Mouse (Mus musculus) heart, embryonic 13.5 days (tissue): Measurements from ENCODE around the gene Nfatc4. TPM values are rescaled to one million over a fixed set of nuclear protein-coding genes. Genes with fewer than 3 reads are reported as not detected.

Source experiments
- ATAC-seq: fragments of 200-750 bp; cut with Nextera tagmentation; 2 replicates; pipeline ENCODE4 v1.8.0; 2017; ENCODE audit warnings: moderate TSS enrichment; ENCODE audit not compliant: insufficient number of reproducible peaks, low FRiP score, low TSS enrichment; ENCODE audit errors: extremely low read depth
- H3K27ac ChIP-seq: fragments of 300-500 bp; sonication (generic); replicated peaks from 2 replicates; pipeline ENCODE4 v1.5.1; 2015; ENCODE audit warnings: moderate library complexity, mild to moderate bottlenecking, inconsistent platforms
- H3K27me3 ChIP-seq: fragments of 300-500 bp; sonication (generic); replicated peaks from 2 replicates; pipeline ENCODE4 v1.6.1; 2015; ENCODE audit warnings: mild to moderate bottlenecking, inconsistent platforms
- H3K36me3 ChIP-seq: fragments of 300-500 bp; sonication (generic); 2 replicates; pipeline ENCODE4 v1.6.1; 2015; ENCODE audit warnings: mild to moderate bottlenecking, inconsistent platforms
- H3K4me1 ChIP-seq: fragments of 300-500 bp; sonication (generic); 2 replicates; pipeline ENCODE4 v1.6.1; 2015; ENCODE audit warnings: inconsistent platforms
- H3K4me2 ChIP-seq: fragments of 300-500 bp; sonication (generic); 2 replicates; pipeline ENCODE4 v1.6.1; 2015; ENCODE audit warnings: inconsistent platforms, mild to moderate bottlenecking, moderate library complexity
- H3K4me3 ChIP-seq: fragments of 300-500 bp; sonication (generic); 2 replicates; pipeline ENCODE4 v1.5.1; 2015; ENCODE audit warnings: moderate library complexity, mild to moderate bottlenecking, inconsistent platforms
- H3K9ac ChIP-seq: fragments of 300-500 bp; sonication (generic); 2 replicates; pipeline ENCODE4 v1.6.1; 2015; ENCODE audit warnings: inconsistent platforms, mild to moderate bottlenecking, moderate library complexity
- H3K9me3 ChIP-seq: fragments of 300-500 bp; sonication (generic); 2 replicates; pipeline ENCODE4 v1.6.1; 2016; ENCODE audit warnings: inconsistent platforms
- WGBS: fragments of 180-500 bp; shearing (Covaris S2); methylation state at CpG from one replicate; pipeline ENCODE4 v1.1.7; 2015; ENCODE audit warnings: mixed read lengths; 5-methylcytosine and 5-hydroxymethylcytosine counted together
- polyA plus RNA-seq: library from polyadenylated mRNA; unstranded; fragments of >200 nt; fragmentation: Nextera tagmentation; extraction: Ambion mirVana; gene quantifications from 2 replicates; pipeline ENCODE4 v1.2.1, GENCODE M21; 2015

Gene Nfatc4
- polyA plus RNA-seq, 1 experiment from 2014 or later = 12.5 TPM

DNA sequence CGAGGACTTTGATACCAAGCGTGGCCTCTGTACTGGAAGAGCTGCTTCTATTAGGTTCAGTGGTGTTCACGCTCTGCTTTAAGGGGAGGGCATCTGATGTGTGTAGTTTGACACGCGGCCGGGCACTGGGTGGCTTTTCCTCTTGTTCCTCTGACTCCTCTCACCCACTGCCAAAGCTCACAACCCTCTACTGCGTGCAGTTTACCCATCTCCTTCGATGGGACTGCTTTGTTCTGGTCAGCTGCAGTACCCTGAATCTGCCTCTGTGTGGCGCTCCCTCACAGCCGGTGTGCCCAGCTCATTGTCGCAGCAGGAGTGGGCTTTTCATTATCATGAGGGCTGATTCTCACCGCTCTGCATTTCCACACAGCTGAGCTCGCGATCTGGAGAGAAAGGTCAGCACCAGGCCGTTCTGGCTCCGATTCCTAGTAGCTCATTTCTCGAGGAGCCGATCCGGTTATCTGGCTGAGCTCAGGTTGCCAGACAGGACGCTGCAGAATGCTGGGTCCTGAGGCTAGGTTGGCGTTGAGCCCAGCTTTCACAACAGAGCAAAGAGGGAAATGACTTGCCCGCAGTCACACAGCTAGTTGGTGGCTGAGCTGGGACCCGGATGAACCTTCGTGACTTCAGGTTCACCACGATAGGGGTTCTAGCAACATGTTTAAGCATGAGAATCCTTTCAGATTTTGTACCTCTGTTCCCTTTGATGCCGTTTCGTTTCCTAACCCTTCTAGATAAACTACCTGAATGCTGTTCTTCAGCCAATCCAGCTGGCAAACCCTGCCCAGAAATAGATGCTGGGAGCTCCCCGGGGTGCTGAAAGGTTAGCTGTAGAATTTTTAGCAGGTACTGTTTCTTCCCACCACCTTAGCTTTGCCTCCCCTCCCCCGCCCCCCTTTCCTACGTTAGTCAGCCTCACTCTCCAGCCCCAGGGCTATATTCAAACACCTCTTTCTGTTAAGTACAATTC lies 51.1 kb downstream of the Nfatc4 start:
- peak overlapping the region; percentile 53 for H3K4me2 ChIP-seq
- H3K27ac ChIP-seq = 0 out of 2 replicates have a peak overlapping the region, but pooled peaks have one; percentile 16
- no peak; the same call in 1 of the 2 replicates for ATAC-seq
- peak overlapping the region; percentile 14; the same call in 1 of the 2 replicates for H3K4me3 ChIP-seq
- peak overlapping the region; percentile 54 for H3K9ac ChIP-seq
- WGBS = 12% methylated on average over 30 of the region's 30 CpGs
- no peaks in the 10 kb centered on the region for H3K9me3 ChIP-seq
- H3K4me1 ChIP-seq = peaks cover 35% of the 10 kb centered on the region
- H3K36me3 ChIP-seq = peaks cover 43% of the 10 kb centered on the region
- H3K27me3 ChIP-seq = no peaks in the 10 kb centered on the region

DNA sequence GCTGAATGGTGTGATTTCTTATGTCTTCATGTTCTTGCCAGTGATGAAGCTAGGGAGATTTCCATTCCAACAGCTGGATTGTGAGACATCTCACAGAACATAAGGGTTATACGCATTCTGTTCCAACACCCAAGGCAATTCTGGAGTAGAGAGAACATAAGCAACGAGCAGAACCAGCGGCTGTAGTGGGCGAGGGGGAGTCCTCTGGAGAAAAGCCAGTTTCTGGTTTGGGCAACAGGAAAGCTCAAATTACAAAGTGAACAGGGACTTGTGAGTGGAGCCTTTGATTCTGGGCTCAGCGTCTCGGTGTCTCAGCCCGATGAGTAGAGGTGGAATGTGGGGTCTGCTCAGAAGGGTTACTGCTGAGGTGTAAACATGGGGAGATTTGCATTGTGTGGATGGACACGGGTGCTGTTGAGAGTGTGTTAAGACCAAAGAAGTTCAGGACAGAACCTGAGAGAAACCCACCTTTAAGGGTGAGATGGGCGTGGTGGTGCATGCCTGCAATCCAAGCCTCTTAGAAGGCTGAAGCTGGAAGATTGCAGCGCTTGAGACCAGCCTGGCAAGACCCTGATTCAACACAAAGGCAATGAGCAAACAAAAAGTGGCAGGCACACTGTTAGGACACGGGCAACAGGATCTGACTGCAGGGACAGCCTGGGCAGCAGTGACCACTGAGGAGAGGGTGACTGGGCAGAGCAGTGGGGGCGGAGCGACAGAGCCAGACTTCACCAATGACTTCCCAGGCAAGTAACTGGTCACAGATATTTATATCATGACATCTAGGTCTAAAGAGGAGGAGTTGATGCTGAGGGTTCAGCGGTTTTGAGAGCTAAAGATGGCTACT lies 54.7 kb downstream of the Nfatc4 start:
- peaks cover 39% of the 10 kb centered on the region for H3K4me1 ChIP-seq
- no peaks in the 10 kb centered on the region for H3K9me3 ChIP-seq
- H3K27me3 ChIP-seq = no peaks in the 10 kb centered on the region
- ATAC-seq = no peak
- no peak overlapping the region for H3K4me3 ChIP-seq
- no peak overlapping the region for H3K9ac ChIP-seq
- no peak overlapping the region for H3K27ac ChIP-seq
- peak overlapping the region; percentile 38 for H3K4me2 ChIP-seq
- H3K36me3 ChIP-seq = peaks cover 6% of the 10 kb centered on the region
- 13% methylated on average over 14 of the region's 14 CpGs for WGBS

DNA sequence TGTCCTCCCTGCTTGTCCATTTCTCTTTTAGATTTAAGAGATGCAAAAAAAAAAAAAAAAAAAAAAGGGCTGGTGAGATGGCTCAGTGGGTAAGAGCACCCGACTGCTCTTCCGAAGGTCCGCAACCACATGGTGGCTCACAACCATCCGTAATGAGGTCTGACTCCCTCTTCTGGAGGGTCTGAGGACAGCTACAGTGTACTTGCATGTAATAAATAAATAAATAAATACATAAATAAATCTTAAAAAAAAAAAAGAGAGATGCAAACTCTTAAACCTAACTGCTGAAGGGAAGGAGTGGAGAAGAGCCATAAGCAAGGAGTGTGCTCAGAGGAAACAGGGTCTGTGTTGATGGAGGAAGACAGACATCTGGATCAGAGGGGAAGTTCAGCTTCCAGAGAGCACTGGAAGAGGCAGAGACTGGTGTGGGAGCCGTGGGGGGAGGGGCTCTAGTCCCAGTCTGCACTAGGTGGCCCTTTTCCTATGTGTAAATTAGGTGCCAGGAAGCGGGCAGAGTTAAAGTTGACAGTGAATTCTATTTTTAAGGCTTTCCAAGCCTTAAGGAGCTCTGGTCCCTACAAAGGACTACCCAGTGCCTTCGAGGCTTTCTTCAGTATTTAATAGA lies 55.5 kb downstream of the Nfatc4 start:
- Histone ChIP-seq H3K27ac (no peak overlapping the region), H3K9me3 (no peaks in the 10 kb centered on the region), H3K4me1 (peaks cover 32% of the 10 kb centered on the region), H3K4me2 (peak overlapping the region; percentile 38), H3K27me3 (no peaks in the 10 kb centered on the region), H3K4me3 (no peak overlapping the region), H3K36me3 (no peaks in the 10 kb centered on the region), H3K9ac (no peak overlapping the region)
- 9% methylated on average over 7 of the region's 7 CpGs for WGBS
- ATAC-seq = no peak

DNA sequence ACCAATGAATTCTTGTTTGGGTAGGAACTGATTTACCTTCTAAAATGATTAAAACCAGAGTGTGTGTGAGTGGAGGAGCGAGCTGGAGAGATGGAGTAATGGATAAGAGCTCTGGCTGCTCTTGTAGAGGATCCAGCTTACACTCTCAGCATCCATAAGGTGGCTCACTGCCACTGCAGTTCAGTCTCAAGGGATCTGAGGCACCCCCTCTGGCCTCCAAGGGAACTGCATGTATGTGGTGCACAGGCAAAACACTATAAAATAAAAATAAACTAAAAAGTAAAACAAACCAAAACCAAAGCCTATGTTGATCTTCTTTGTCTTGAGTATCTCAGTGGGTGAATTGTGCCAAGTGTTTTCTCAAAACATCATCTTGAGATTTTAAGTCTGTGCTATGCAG lies 56.7 kb downstream of the Nfatc4 start:
- WGBS = 15% methylated on average over 1 of the region's 1 CpGs
- Histone ChIP-seq H3K27ac (no peak overlapping the region), H3K27me3 (no peaks in the 10 kb centered on the region), H3K36me3 (no peaks in the 10 kb centered on the region), H3K9ac (no peak overlapping the region), H3K4me1 (peaks cover 34% of the 10 kb centered on the region), H3K4me2 (no peak overlapping the region), H3K4me3 (no peak overlapping the region), H3K9me3 (no peaks in the 10 kb centered on the region)
- ATAC-seq = no peak

DNA sequence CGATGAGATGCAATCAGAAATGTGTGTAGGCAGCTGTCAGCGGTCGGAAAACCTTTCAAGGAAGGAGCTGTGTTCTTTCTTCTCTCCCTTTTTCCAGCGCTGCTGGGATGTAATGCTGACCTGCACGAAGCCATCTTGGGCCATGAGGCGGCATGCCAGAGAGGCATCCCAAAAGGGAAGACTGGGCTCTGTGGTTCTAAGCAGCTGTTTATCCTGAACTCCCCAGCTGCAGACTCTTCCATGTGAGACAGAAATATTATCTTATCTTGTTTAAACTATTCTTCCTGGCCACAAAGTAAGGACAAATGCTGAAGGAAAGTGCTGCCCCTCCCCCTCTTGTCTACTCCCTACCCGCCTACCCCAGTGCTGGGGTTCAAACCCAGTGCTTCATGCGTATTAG lies 58.0 kb downstream of the Nfatc4 start:
- no peak for ATAC-seq
- 55% methylated on average over 8 of the region's 8 CpGs for WGBS

DNA sequence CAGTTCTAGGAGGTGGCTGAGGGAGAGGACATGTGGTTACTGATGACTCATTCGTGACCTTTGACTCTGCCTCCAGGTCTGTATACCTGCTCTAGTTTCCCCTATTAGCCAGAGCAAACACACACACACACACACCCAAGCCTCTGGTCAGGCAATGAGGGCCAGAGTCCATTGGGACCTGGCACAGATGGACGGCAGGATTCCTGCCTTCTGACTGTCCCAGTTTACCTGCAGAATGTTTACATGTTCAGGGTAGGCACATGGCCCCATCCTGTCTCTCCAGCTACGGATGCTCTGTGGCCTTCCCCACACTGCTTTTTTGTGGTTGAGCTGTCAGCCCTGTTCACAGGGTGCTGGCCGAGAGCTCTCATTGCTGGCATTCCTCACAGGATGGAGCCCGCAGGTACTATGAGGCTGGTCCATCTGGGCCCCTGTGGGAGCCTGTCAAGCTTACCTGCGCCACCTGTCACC lies 59.3 kb downstream of the Nfatc4 start:
- Histone ChIP-seq H3K4me2 (no peak overlapping the region), H3K9me3 (no peaks in the 10 kb centered on the region), H3K4me1 (peaks cover 52% of the 10 kb centered on the region), H3K4me3 (no peak overlapping the region), H3K27me3 (no peaks in the 10 kb centered on the region), H3K27ac (no peak overlapping the region), H3K36me3 (peaks cover 12% of the 10 kb centered on the region), H3K9ac (no peak overlapping the region)
- WGBS = 56% methylated on average over 6 of the region's 6 CpGs
- ATAC-seq = no peak

More for the DNA sequence above, 58.0 kb downstream of the Nfatc4 start:
- H3K27me3 ChIP-seq = no peaks in the 10 kb centered on the region
- H3K9me3 ChIP-seq = no peaks in the 10 kb centered on the region
- no peak overlapping the region for H3K4me3 ChIP-seq
- no peaks in the 10 kb centered on the region for H3K36me3 ChIP-seq
- no peak overlapping the region for H3K9ac ChIP-seq
- no peak overlapping the region for H3K4me2 ChIP-seq
- no peak overlapping the region for H3K27ac ChIP-seq
- peaks cover 40% of the 10 kb centered on the region for H3K4me1 ChIP-seq

DNA sequence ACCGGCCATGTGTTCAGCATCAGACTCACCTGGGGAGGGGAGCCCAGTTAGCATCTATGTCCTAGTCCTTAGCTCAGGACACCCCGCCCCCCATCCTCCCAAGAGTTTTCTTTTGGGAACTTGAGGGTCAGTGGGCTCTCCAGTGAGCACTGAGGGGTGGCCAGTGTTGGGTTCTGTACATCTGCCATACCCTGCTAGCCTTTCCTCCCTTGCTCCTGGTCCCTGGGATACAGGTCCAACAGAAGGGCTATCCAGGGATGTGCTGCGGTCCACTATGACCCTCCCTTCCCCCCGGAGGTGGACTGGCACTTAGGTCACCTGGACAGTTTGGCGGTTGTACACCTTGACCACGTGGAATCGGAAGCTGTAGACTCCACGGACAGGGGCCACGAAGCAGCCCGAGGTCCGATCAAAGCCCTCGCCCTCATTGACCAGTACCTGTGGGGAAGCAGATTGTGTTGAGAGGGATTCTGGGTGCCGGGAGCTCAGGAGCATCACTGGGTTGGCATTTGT lies 60.3 kb downstream of the Nfatc4 start:
- ATAC-seq = no peak
- Histone ChIP-seq H3K9me3 (no peaks in the 10 kb centered on the region), H3K27ac (no peak overlapping the region), H3K27me3 (no peaks in the 10 kb centered on the region), H3K4me3 (no peak overlapping the region), H3K4me2 (no peak overlapping the region), H3K4me1 (peaks cover 46% of the 10 kb centered on the region), H3K9ac (no peak overlapping the region), H3K36me3 (peaks cover 22% of the 10 kb centered on the region)
- WGBS = 90% methylated on average over 13 of the region's 13 CpGs

Other genes with a start within 250 kb of the Nfatc4 start
- gene Fitm1, start 247.5 kb upstream of the Nfatc4 start, polyA plus RNA-seq = 100 and 109 TPM in 2 replicates
- gene Psme1, start 245.0 kb upstream of the Nfatc4 start, polyA plus RNA-seq = 212 and 219 TPM in 2 replicates
- 14.8 and 19.1 TPM in 2 replicates for gene Emc9, start 237.8 kb upstream of the Nfatc4 start, polyA plus RNA-seq
- gene Psme2, start 232.0 kb upstream of the Nfatc4 start, polyA plus RNA-seq = 191 and 205 TPM in 2 replicates
- 12.5 and 15.2 TPM in 2 replicates for gene Rnf31, start 231.4 kb upstream of the Nfatc4 start, polyA plus RNA-seq
- gene Irf9, start 219.6 kb upstream of the Nfatc4 start, polyA plus RNA-seq = 9.7 and 10.1 TPM in 2 replicates
- 13.4 and 15.1 TPM in 2 replicates for gene Rec8, start 205.1 kb upstream of the Nfatc4 start, polyA plus RNA-seq
- 64.8 and 67.1 TPM in 2 replicates for gene Ipo4, start 187.2 kb upstream of the Nfatc4 start, polyA plus RNA-seq
- 1.4 and 1.6 TPM in 2 replicates for gene Gm49378, start 185.2 kb upstream of the Nfatc4 start, polyA plus RNA-seq
- 77.8 and 81.5 TPM in 2 replicates for gene Tm9sf1, start 179.3 kb upstream of the Nfatc4 start, polyA plus RNA-seq
- gene Tssk4, start 173.0 kb upstream of the Nfatc4 start, polyA plus RNA-seq = 0.43 and 0.53 TPM in 2 replicates
- gene Mdp1, start 162.6 kb upstream of the Nfatc4 start, polyA plus RNA-seq = 74.3 and 83.3 TPM in 2 replicates
- 39.3 and 47.4 TPM in 2 replicates for gene Gmpr2, start 151.2 kb upstream of the Nfatc4 start, polyA plus RNA-seq
- 471 and 507 TPM in 2 replicates for gene Nedd8, start 151.0 kb upstream of the Nfatc4 start, polyA plus RNA-seq
- gene Tinf2, start 141.3 kb upstream of the Nfatc4 start, polyA plus RNA-seq = 30.9 and 32.1 TPM in 2 replicates
- 0.23 and 0.25 TPM in 2 replicates for gene Tgm1, start 109.2 kb upstream of the Nfatc4 start, polyA plus RNA-seq
- gene Rabggta, start 100.9 kb upstream of the Nfatc4 start, polyA plus RNA-seq = 22.8 and 23.4 TPM in 2 replicates
- 54.8 and 66.9 TPM in 2 replicates for gene Dhrs1, start 77.5 kb upstream of the Nfatc4 start, polyA plus RNA-seq
- gene Nop9, start 77.5 kb upstream of the Nfatc4 start, polyA plus RNA-seq = 22.8 and 23.9 TPM in 2 replicates
- 1.2 and 2.1 TPM in 2 replicates for gene Cideb, start 64.7 kb upstream of the Nfatc4 start, polyA plus RNA-seq
- 0.25 and 0.27 TPM in 2 replicates for gene Ltb4r2, start 61.7 kb upstream of the Nfatc4 start, polyA plus RNA-seq
- 0.48 and 0.71 TPM in 2 replicates for gene Ltb4r1, start 57.2 kb upstream of the Nfatc4 start, polyA plus RNA-seq
- gene Adcy4, start 39.0 kb upstream of the Nfatc4 start, polyA plus RNA-seq = 17.7 TPM in 2 replicates
- 18.8 and 20.6 TPM in 2 replicates for gene Ripk3, start 34.3 kb upstream of the Nfatc4 start, polyA plus RNA-seq
- gene Nynrin, start 30.9 kb downstream of the Nfatc4 start, polyA plus RNA-seq = 16.5 and 18.2 TPM in 2 replicates
- 0.27 and 0.31 TPM in 2 replicates for gene Cbln3, start 61.2 kb downstream of the Nfatc4 start, polyA plus RNA-seq
- gene Khnyn, start 61.8 kb downstream of the Nfatc4 start, polyA plus RNA-seq = 9.5 and 9.8 TPM in 2 replicates
- 48.2 and 51.6 TPM in 2 replicates for gene Sdr39u1, start 77.1 kb downstream of the Nfatc4 start, polyA plus RNA-seq
- gene Cma1, start 121.5 kb downstream of the Nfatc4 start, polyA plus RNA-seq = 0.78 and 0.86 TPM in 2 replicates
- gene Cma2, start 127.8 kb downstream of the Nfatc4 start, polyA plus RNA-seq = not detected in 2 replicates
- gene Mcpt1, start 194.8 kb downstream of the Nfatc4 start, polyA plus RNA-seq = not detected in 2 replicates
- not detected in 2 replicates for gene Mcpt9, start 207.4 kb downstream of the Nfatc4 start, polyA plus RNA-seq
- gene Mcpt2, start 218.9 kb downstream of the Nfatc4 start, polyA plus RNA-seq = not detected in 2 replicates
- gene Mcpt4, start 239.2 kb downstream of the Nfatc4 start, polyA plus RNA-seq = 0.35 and 0.48 TPM in 2 replicates